Mouse (Mus musculus) kidney, postnatal 10 days (tissue): ENCODE measurements around the gene Rinl.

Source experiments
- DNase-seq: peaks from one replicate; pipeline ENCODE4 v3.0.0; 2021; ENCODE audit warnings: mixed read lengths

Rinl gene

DNA sequence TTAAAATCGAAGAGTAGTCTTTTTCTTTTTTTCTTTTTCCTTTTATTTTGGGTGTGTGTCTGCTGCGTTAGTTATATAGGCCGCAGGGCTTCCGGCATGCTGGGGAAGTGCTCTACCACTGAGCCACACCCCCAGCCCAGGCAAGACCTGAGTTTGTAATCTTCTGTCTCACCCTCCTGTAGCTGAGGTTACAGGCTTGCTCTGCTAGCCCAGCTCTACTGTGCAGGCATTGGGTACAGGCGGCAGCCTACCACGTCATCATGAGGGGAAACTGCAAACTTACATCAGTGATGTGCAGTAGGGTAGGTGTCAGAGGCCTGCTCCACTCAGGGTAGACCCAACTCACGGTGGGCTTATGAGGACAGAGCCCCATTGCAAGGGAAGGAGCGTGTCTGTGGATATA is 7.5 kb upstream of the Rinl start:
- DNase-seq: no peak

DNA sequence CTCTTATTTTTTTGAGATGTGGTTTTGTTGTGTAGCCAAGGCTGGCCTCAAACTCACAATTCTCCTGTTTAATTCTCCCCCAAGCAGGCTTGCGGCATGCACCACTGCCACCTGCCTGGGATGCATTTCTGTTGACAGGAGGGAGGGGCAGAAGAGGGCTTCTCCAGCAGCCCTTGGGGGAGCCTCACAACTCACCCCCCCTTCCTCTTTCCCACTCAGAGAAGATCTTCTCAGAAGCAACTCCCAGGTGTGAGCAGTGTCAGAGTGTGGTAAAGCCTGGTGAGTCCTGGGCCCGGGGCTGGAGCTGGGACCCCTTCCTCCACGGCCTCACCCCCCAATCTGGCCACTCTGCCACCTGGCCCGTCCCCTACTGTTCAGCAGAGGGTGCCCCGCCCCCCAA is 3.6 kb upstream of the Rinl start:
- DNase-seq: no peak

DNA sequence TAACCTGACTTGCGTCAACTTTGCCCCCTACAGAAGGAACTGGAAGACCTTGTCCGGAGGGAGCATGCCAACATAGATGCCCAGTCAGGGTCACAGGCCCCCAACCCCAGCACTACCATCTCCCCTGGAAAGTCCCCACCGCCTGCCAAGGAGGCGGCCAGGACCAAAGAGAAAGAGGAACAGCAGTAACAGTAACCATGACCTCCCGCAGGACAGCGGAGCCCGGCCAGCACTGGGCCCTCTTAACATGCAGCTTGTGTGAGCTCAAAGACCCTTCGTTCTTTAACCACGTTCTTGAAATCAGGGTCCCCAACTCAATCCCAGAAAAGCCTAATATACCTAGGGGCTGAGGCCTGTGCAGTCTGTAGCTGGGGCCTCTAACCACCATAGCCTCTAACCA is 885 bp upstream of the Rinl start:
- DNase-seq: no peak

DNA sequence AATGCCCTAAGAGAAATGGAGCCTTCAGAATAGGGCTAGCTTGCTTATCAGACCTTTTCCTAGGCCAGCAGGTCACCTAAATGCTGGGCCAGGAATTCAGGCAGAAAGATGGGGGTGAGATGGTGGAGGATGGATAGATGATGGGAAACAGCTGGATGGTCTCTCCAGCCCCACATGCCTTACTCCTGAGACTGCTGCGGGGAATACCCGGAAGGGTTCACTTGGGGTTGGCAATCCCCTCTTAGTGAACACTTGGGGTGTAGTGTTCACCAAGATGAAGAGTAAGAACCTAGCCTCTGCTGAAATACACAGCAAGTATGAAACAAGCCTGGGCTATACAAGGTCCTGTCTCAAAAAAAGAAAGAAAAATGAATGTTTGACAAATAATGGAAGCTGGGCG is 466 bp downstream of the Rinl start:
- DNase-seq: no peak

DNA sequence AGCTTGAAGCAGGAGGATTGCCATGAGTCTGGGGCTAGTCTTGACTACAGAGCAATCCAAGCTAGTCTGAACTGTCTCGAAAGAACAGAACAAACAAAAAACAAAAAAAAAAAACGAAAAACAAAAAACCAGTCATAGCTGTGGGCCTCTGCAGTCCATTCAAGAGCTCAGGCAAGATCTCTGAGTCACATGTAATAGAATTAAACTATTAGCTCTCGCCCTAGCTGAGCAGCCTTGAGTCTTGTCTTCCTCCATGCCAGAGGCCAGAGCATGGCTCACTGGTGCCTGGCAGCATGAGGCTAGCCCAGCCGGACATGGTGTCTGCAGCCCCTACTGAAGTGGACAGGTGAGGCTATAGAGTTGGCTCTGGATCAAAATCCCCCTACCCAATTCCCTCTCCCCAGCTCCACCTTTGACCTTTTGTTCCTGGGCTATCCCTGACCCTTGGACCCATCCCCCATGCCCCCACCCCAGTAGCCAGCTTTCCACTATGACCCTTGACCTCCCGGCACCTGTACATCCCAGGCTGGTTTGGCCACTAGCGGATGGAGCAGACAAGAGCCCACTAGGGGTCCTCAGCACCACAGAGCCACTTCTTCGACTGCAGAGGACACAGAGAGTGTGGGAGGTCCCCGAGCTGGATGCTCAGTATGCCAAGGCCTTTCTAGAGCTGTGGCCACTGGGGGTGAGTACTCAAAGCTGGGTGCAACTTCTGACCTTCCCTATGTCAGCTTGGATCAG is 1.5 kb downstream of the Rinl start:
- peak; percentile 63 for DNase-seq

DNA sequence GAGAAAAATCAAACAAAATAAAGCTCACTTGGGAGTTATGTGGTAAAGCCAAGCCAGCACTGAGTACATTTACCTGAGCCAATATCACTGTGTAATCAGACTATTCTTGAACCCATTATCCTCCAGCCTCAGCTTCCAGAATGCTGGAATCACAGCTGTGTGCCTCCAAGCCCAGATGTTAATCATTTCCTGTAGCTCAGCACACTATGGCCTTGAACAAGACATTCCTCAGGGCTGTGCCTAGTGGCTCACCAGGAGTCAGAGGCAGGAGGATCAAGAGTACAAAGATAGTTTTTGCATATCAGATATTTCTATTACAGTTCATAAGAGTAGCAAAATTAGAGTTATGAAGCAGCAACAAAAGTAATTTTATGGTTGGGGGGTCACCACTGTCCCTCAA is 2.9 kb downstream of the Rinl start:
- no peak for DNase-seq

DNA sequence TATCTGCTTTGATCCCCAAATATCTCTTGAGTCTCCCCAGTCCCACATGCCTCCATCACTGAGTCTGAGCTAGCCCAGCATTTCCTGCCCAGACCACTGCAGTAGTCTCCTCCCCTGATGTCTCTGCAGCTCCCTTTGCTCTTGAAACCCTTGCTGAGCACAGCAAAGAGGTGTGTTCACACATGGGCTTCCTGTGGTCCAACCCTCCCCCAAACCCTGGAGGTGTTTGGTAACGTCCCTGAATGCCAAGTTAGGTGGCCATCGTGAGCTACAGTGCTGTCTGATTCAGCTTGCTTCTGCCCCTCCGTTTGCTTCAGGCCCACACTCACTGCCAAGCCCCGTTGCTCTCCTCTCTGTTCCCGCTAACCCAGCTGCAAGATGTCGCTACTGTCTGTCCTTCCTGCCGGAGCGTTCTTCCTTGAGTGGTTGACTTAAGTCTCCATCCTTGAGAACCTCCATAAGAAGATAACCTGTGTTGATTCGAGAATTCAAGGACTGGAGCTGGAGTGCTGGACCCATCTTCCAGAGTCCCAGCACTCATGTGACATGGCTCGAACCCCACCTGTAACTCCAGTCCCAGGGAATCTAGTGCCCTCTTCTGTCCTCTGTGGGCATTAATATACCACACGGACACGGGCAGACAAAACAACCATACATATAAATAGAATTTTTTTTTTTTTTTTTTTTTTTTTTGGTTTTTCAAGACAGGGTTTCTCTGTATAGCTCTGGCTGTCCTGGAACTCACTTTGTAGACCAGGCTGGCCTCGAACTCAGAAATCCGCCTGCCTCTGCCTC is 3.8 kb downstream of the Rinl start:
- DNase-seq: no peak

DNA sequence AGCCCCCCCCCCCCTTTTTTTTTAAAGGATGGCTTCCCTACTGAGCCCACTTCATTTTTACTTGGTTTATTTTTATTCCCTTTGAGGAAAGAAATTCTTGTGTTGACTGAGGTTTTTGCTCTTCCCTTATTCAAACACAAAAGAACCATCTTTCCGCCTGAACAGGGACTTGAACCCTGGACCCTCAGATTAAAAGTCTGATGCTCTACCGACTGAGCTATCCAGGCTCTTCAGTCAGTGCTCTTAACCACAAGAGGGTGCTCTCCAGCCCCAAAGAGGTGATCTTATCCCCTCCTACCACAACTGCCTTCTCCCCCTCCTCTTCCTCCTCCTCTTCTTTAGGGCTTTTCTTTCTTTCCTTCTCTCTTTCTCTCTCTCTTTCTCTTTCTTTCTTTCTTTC is 5.1 kb downstream of the Rinl start:
- DNase-seq: peak; percentile 53

DNA sequence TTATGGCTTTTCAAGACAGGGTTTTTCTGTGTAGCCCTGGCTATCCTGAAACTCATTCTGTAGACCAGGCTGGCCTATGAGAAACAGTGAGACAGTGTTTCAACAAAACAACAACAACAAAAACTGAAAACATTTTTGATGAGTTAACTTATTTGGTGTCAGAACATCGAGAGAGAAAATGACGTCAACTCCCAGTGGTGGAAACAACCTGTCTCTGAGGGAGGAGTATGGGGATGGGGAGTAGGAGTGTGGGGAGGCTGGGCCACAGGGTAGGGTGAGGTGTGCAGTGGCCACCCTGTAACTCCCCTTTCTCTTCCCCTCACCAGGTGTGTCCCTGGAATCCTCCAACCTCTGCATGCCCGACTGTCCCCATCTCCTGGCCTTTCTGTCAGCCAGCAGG is 5.7 kb downstream of the Rinl start:
- no peak for DNase-seq

DNA sequence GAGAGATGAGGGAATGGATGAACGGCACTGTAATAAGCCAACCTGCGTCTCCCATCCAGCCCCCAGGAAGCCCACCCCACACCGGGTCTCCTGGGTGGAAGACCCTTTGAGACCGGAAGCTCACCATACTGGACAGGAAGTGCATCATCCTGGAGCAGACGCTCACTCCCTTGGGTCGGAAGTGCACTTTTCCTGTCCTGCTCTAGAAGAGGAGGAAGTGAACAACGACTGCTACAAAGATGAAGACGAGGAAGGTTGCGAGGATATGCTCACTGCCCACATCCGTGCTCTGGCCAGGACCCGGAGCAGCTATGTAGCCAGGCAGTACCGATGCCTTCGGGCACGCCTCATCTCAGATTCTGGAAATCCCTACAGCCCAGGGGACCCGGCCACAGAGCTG is 7.1 kb downstream of the Rinl start:
- DNase-seq: peak; percentile 39

DNA sequence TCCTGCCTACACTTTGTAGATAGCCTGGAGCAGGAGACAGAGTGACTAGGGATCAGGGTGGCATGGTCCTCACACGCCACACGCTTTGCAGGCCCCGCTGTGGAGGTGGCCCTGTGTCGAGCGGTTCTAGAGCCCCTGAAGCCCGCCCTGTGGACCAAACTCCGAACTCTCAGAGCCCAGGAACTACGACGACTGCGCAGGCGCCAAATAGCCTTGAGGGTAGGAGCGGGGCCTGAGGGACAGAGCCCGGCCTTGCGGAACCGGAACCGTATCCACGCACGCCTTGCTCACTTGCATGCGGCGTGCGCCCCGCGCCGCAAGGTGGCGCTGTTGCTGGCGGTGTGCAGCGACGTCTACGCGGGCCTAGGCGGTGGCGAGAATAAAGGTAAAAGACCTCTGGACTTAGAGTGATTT is 7.8 kb downstream of the Rinl start:
- DNase-seq: peak; percentile 92

DNA sequence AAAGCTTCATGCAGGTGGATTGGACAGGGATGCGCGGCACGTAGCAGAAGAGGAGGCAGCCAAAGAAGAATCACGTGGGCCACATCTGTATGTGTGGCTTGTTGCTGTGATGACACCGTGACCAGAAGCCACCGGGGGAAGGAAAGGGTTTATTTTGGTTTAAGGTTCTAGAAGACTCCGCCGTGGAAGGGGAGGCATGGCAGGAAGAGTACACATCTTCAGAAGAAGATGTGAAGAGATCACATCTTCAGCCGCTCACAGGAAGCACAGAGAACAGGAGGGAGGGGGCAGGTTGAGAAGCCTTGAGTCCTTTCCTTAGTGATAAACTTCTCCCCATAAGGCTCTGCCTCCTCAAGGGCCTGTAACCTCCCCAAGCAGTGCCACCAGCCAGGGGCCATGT is 11.2 kb downstream of the Rinl start:
- DNase-seq: no peak

DNA sequence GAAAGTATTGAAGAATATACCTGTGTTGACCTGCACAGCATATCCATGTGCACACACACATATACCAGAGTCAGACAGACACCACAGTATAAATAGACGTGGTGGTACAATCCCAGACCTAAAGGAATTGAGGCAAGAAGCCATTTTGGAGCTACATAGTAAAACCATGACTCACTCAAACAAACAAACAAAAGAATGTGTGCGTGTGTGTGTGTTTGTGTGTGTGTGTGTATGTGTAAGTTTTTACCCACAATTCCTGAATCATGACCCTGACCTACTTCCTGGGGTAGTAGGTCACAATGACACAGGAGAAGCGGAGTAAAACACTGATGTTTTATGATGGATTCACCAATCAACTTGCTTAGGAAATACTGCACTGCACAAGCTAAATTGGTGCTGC is 12.7 kb downstream of the Rinl start:
- DNase-seq: no peak

DNA sequence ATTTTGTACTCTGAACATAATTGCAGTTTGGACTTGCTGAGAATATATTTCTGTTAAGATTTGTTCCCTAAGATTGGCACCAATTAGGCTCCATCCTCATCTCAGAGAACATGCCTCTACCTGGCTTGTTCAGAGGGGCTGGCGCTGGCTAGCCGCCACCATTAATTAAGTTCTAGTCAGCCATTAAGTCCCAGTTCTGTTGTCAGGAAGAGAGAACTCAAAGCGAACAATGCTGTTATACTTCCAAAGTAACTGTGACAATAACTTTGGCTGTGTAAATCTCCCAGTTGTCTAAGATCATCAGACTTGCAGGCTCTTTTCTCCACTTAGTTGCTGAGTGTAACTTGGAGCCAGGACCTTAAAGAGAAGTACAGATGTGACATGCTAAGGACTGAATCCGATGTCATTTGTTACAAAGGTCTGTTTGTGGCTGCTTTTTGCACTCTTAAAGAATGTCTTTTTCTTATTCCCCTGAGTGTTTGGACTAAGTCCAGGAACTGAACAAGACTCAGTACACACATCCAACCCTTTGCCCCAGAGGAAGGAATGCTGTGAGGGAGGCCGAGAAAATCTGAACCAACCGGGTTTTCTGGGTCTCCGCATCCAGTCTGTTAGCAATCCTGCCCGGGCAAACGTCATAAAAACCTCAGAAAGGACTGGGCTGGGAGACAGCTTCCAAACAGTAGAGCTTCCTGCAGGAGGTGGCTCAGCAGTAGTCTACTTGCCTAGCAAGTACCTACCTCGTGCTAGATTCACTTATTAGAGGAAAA is 13.3 kb downstream of the Rinl start:
- peak; percentile 82 for DNase-seq

DNA sequence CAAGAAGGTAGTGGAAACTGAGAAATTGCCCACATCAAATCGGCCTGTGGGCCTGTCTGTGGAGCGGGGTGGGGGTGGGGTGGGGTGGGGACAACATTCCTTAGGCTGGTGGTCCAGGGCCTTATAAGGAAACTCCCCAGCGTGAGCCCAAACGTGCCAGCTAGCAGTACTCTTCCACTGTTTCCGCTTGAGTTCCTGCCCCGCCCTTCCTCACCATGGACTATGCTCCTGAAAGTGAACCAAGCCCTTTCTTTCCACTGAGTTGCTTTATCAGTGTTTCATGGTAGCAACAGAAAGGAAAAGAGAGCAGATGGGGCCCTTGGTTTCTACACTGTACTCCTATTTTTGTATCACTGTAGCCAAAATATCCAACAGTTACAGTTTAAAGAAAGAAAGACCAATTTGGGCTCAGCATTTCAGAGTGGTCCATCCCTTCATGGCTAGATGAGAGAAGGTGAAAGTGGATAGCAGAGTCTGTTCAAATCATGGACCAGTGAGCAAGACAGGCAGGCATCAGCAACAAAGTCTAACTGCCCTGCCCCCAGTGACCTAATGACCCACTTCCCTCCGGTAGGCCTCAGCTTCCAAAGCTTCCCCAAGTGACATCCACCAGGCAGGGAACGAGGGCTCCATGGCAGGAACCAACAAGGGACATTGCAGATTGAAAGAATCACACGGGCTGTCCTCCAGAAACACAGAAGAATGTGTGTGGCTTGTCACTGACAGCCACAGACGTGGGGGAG is 14.2 kb downstream of the Rinl start:
- peak; percentile 85 for DNase-seq

DNA sequence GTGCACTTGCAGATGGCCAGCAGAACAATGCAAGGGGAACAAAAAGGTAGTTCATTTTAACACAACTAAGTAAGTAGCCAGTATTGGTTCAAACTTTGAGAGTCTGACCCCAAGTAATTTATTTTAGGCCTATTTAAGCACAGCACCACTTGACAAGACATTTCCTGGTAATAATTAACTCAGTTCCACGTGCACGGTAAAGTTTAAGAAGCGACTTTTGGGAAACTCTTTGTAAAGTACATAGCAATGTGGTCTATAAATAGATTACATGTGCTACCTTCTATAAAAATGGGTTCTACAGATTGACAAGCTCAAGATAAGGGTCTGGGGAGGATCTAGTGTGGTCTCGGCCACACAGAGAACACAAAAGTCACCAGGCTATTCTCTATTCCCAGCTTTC is 15.0 kb downstream of the Rinl start:
- DNase-seq: no peak

DNA sequence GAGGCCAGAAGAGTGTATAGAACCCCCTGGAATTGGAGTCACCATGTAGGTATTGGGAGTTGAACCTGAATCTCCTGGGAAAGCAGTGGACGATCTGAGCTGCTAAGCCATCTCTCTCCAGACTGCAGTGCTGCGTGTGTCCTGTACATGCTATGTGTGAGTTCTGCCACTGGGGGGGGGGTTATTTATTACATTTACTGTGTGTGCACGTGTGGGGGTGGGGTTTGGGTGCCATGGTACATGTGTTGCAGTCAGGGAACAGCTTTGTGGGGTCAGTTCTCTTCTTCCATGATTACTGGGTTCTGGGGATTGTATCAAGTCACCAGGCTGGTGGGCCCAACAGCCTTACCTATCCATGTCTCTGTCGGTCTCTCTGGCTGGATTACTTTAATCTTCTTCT is 18.1 kb downstream of the Rinl start:
- DNase-seq: no peak

DNA sequence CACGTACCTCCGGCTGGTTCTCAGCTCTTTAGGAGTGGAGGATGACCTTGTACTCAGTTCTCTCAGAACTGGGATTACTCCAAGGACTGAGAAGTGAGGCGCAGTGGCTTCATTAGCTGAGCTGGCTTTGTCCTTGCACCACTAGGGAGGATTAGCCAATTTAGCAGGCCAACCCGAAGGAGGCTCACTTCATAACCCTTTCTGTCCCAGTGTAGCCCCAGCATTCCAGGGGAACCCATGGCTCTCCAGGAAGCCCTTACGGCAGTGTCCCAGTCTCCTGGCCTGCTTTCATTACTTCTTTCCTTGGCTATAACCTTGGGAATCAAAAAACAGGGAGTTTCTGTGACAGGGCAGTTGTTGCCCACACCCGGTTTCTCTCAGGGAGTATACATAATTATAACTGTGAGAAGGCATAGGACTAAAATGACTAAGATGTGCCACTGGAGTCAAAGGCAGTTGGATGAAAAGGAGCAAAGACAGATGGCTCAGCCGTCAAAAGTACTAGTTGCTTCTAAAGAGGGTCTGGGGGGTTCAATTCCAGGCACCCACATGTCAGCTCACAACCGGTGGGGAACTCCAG is 19.0 kb downstream of the Rinl start:
- peak; percentile 56 for DNase-seq

DNA sequence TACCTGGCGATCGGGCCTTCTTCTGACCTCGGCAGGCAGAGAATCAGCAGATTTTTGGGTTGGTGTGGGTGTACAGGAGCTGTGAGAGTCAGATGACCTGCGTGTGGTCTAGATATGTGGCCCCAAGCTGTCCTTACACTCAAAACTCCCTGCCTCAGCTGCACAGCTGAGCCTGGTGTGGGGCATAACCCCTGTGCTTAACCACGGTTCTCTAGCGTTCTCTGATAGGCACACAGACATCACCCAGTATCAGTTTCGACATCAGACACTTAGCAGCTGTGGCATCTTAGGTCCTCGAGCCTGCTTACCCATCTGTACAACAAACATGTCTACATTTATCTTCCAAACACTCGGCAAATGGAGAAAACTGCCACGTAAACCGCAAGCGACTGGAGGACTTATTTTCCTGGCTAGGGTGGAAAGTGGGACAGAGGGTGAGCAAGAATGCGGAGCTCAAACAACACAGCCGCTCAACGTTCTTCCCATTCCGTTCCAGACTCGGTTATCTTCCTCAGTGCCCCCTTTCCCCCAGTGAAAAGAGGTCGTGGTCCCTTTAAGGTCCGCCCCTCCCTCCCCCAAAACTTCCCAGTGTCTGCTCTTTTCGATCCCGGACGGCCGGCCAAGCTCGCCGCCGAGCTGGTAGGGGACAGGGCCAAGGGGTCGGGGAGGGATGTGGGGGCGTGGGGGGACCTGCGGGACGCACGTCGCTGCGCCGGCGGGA is 19.6 kb downstream of the Rinl start, which contains the start of gene Hnrnpl:
Gene Hnrnpl (plus strand): TSS at position 321 of the 721 bp plus-strand sequence.
- DNase-seq: peak; percentile 85

DNA sequence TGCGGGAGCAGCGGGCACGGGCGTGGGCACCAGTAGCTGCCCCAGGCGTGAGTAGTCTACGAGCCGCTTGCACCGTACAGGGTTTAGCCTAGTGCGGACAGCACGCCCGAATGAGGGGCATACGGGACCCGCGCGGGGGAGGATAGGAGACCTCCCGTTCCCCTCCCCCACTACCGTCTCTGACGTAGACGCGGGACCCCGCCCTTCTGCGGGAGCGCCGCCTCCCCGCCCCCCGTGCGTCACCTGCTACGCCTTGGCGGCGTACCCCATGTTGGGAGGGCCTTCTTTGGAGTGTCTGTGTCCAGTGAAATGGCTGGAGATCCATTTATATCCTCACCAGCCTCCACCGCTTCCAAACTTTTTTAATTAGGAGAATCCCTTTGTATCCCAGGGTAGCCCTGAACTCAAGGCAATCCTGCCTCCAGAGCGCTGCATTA is 20.2 kb downstream of the Rinl start:
- DNase-seq: peak; percentile 99

DNA sequence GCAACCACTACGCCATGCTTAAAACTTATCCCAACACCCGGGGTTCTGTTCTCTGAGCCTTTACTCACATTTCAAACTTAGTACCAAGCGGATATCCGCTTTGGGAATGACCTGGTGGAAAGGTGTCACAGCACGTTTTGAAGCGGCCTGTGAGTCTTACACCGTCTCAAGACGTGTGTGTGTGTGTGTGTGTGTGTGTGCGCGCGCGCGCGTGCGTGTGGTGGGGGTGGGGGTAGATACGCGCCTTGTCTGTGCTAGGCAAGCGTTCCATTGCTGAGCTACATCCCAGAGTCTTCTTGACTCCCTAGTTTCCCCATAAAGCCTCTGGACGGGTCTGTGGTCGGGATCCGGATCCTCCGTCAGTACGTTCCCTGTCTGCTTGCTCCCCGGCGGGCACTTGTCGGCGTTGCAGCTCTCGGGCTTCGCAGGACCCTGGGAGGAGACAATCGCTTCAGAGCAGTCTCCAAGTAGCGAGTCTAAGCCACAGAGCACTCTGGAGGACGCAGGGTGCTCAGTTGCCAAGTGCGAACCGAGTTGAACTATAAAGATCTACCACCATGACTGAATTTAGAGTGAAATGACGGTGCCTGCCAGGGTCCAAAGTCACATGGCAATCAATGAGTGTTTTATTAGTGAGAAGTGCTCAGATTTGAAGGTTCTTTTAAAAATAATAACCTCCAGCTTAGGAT is 20.8 kb downstream of the Rinl start:
- DNase-seq: peak; percentile 79
